Mouse (Mus musculus) heart, postnatal 0 days (tissue): Measurements from ENCODE around the gene Arl4a.

Source experiments
- CTCF ChIP-seq: IDR thresholded peaks from 2 replicates; pipeline ENCODE4 v1.5.1; 2016; ENCODE audit warnings: antibody characterized with exemption, control low read depth, low read depth
- EP300 ChIP-seq: IDR thresholded peaks from 2 replicates; pipeline ENCODE4 v1.6.1; 2016; ENCODE audit warnings: antibody characterized with exemption, low read depth

- TF ChIP-seq CTCF (no peak), EP300 (no peak)
Observed at GRCm38 (mm10) chr12:39996015-39996414, 41.8 kb downstream of the Arl4a start.
